Mouse (Mus musculus) kidney, adult 2 months (tissue): ENCODE data around the gene Snx13. TPM values are rescaled to one million over a fixed set of nuclear protein-coding genes. Genes with fewer than 3 reads are reported as not detected.

Experiments used
- DNase-seq: peaks from one replicate; pipeline ENCODE4 v3.0.0; 2021
- H3K27ac ChIP-seq: fragments of 200-500 bp; 2 replicates; pipeline ENCODE4 v1.5.1; 2012; ENCODE audit warnings: low read depth, low read length, control low read depth, inconsistent platforms; ENCODE audit not compliant: insufficient read depth
- H3K27me3 ChIP-seq: fragments of 200-500 bp; replicated peaks from 2 replicates; pipeline ENCODE4 v1.6.1; 2012; ENCODE audit warnings: mild to moderate bottlenecking, moderate library complexity, low read length, inconsistent platforms; ENCODE audit not compliant: control insufficient read depth, insufficient read depth
- H3K36me3 ChIP-seq: fragments of 200-500 bp; 2 replicates; pipeline ENCODE4 v1.6.1; 2012; ENCODE audit warnings: mild to moderate bottlenecking, moderate library complexity, low read length, inconsistent platforms; ENCODE audit not compliant: control insufficient read depth, insufficient read depth
- H3K4me1 ChIP-seq: fragments of 200-500 bp; 2 replicates; pipeline ENCODE4 v1.6.1; 2011; ENCODE audit warnings: low read length; ENCODE audit not compliant: control insufficient read depth, insufficient read depth
- H3K4me3 ChIP-seq: fragments of 200-500 bp; 2 replicates; pipeline ENCODE4 v1.5.1; 2011; ENCODE audit warnings: mild to moderate bottlenecking, low read depth, low read length, control low read depth; ENCODE audit not compliant: insufficient read depth
- CTCF ChIP-seq: fragments of 200-500 bp; conservative IDR thresholded peaks from 2 replicates; pipeline ENCODE4 v1.5.1; 2011; ENCODE audit warnings: low read depth, mild to moderate bottlenecking, control low read depth, low read length, moderate library complexity, mixed read lengths; ENCODE audit not compliant: insufficient read depth, insufficient read length
- POLR2A ChIP-seq: fragments of 200-500 bp; IDR thresholded peaks from one replicate; pipeline ENCODE4 v1.6.1; 2011; ENCODE audit warnings: low read depth, low read length, control low read depth
- WGBS: fragments of 180-500 bp; shearing (Covaris S2); methylation state at CpG from one replicate; pipeline ENCODE4 v1.1.7; 2018; 5-methylcytosine and 5-hydroxymethylcytosine counted together
- polyA plus RNA-seq: library from polyadenylated mRNA; depleted of rRNA; stranded (reverse); fragments of >200 nt; gene quantifications from 2 replicates; pipeline ENCODE4 v1.2.3, GENCODE M21; 2012

The Snx13 gene
- polyA plus RNA-seq, 1 experiment = 9.8 TPM

DNA sequence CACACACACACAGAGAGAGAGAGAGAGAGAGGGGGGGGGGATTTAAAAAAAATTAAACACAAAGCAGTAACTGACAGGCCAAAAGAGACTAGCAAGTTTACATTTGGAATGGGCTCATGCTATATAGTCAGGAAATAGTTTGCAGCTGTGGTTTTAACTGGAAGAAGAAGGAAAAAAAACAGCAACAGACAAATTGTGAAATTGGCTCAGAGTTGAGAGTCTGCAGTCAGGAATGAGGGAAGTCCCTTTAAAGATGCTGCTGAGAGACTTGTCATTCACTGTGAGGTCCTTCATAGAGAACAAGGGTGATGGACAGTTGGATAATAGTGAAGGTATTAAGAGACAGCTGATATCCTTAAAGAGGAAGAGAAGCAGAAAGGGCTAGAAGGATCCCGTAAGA lies 35.5 kb upstream of the Snx13 start:
- Histone ChIP-seq H3K36me3 (no peaks in the 10 kb centered on the region), H3K4me1 (no peaks in the 10 kb centered on the region), H3K4me3 (no peak overlapping the region), H3K27me3 (no peaks in the 10 kb centered on the region), H3K27ac (no peak overlapping the region)
- TF ChIP-seq CTCF = no peak
- no peak for TF ChIP-seq POLR2A
- DNase-seq = no peak
- 74% methylated on average over 1 of the region's 1 CpGs for WGBS

GRCm38 (mm10) chr12:35013950-35014349 lies 33.0 kb upstream of the Snx13 start:
- WGBS = 83% methylated on average over 2 of the region's 2 CpGs
- DNase-seq = no peak
- Histone ChIP-seq H3K4me3 (no peak overlapping the region), H3K36me3 (no peaks in the 10 kb centered on the region), H3K27ac (no peak overlapping the region), H3K4me1 (no peaks in the 10 kb centered on the region), H3K27me3 (no peaks in the 10 kb centered on the region)
- TF ChIP-seq POLR2A = no peak
- TF ChIP-seq CTCF = no peak

DNA sequence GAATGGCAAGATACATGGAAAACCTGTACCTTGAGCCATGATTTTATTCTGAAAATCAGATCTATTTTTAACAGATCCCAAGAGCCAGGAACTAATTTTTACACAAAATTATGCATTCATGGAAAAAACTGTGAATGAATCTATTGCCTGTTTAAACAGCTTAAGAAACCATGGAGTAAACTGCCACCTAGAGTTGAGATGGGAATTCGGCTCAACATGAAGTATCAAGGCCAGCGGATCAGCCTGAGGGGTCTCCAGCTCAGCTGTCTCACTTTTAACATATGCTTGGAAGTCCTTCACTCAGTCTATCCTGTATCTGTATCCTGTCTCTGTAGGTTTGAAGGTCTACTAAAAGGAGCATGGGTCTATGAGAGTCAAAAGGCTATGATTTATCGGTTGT lies 30.9 kb upstream of the Snx13 start:
- 61% methylated on average over 3 of the region's 3 CpGs for WGBS
- TF ChIP-seq POLR2A = no peak
- peak; percentile 38 for TF ChIP-seq CTCF

GRCm38 (mm10) chr12:35016481-35017250 lies 30.3 kb upstream of the Snx13 start:
- Histone ChIP-seq H3K27ac (0 out of 2 replicates have a peak overlapping the region, but pooled peaks have one; percentile 16), H3K4me3 (no peak overlapping the region), H3K4me1 (no peaks in the 10 kb centered on the region), H3K27me3 (no peaks in the 10 kb centered on the region), H3K36me3 (no peaks in the 10 kb centered on the region)
- DNase-seq = no peak
- no peak for TF ChIP-seq CTCF
- TF ChIP-seq POLR2A = no peak
- WGBS = 71% methylated on average over 9 of the region's 9 CpGs

More for the DNA sequence above, 30.9 kb upstream of the Snx13 start:
- Histone ChIP-seq H3K36me3 (no peaks in the 10 kb centered on the region), H3K4me3 (no peak overlapping the region), H3K4me1 (no peaks in the 10 kb centered on the region), H3K27ac (no peak overlapping the region), H3K27me3 (no peaks in the 10 kb centered on the region)
- DNase-seq = no peak

DNA sequence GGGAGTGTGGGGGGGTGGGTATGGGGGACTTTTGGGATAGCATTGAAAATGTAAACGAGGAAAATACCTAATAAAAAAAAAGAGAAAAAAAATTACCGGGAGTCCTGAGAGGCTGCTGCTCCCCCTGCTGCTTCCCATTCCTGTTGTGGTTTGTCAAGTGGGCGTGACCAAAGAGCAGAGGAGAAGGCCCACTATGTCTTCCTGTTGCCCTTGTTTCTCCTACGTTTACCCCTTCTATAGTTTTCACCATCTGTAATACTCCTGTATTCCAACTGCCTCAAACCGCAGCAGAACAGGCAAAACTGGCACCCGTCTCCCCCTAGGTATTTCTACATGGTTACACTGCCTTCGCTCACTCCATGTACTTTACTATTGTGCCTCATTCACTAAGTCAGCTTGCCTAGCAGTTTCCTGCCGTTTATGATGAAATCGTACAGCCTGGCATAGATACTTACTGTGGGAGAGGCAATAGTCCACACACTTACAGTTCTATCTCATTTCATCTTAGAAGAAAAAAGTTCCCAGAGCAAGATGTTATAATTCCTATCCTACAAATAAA lies 28.2 kb upstream of the Snx13 start:
- no peak for DNase-seq
- Histone ChIP-seq H3K4me1 (no peaks in the 10 kb centered on the region), H3K27ac (no peak overlapping the region), H3K27me3 (no peaks in the 10 kb centered on the region), H3K36me3 (no peaks in the 10 kb centered on the region), H3K4me3 (no peak overlapping the region)
- WGBS = 81% methylated on average over 9 of the region's 9 CpGs
- TF ChIP-seq POLR2A = no peak
- no peak for TF ChIP-seq CTCF

GRCm38 (mm10) chr12:35021285-35021684 lies 25.7 kb upstream of the Snx13 start:
- TF ChIP-seq POLR2A (no peak), CTCF (no peak)
- Histone ChIP-seq H3K36me3 (no peaks in the 10 kb centered on the region), H3K4me1 (no peaks in the 10 kb centered on the region), H3K4me3 (no peak overlapping the region), H3K27me3 (no peaks in the 10 kb centered on the region), H3K27ac (no peak overlapping the region)
- WGBS = 60% methylated on average over 9 of the region's 9 CpGs
- peak; percentile 16 for DNase-seq

GRCm38 (mm10) chr12:35022066-35022465 lies 24.9 kb upstream of the Snx13 start:
- DNase-seq = no peak
- Histone ChIP-seq H3K4me3 (no peak overlapping the region), H3K36me3 (no peaks in the 10 kb centered on the region), H3K27ac (no peak overlapping the region), H3K27me3 (no peaks in the 10 kb centered on the region), H3K4me1 (no peaks in the 10 kb centered on the region)
- WGBS = 52% methylated on average over 10 of the region's 10 CpGs
- no peak for TF ChIP-seq POLR2A
- TF ChIP-seq CTCF = no peak
